Mouse (Mus musculus) fibroblast of lung, adult 2 months (primary cell): ENCODE results near the gene Nps.
"Not testable (repeated sequence)": the region's sequence is repeated elsewhere in the genome, so short reads cannot be mapped to it uniquely, and the experiment has no call there.

Source experiments
- DNase-seq: peaks from one replicate; pipeline ENCODE4 v3.0.0-alpha.2; 2011; ENCODE audit warnings: low read depth

The Nps gene

DNA sequence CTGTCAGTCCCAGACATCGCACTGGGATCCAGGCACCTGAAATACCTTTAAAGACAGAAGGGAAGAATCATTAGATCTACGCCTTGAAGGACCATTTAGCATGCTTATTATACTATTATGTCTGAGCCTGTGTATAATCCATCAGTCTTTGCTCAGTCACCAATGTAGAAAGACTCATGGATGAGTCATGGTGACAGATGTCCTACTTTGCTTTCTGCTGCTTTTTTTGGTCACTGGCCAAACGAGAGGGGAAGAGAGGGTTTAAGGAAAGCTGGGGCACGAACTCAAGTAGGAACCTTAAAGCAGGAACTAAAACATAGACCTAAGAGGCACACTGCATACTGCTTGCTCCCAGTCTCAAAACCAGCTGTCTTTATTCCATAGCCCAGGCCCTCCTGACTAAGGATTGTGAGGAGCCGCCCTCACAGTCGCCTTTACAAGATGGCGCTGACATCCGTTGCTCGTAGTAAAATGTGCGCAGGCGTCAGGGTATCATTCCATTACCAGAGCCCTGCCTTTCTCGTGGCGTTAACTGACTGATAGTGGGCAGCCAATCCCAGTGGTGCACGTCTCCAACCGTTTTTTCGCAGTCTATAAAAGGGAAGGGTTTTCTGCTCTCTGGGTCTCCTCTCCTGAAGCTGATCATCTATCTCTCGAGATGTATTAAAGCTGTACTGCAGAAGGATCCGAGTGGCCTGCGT, at the start of gene Nps:
TSS of gene Nps (plus strand) at position 651 of the 701 bp plus-strand sequence.
- DNase-seq, result not testable (repeated sequence)

DNA sequence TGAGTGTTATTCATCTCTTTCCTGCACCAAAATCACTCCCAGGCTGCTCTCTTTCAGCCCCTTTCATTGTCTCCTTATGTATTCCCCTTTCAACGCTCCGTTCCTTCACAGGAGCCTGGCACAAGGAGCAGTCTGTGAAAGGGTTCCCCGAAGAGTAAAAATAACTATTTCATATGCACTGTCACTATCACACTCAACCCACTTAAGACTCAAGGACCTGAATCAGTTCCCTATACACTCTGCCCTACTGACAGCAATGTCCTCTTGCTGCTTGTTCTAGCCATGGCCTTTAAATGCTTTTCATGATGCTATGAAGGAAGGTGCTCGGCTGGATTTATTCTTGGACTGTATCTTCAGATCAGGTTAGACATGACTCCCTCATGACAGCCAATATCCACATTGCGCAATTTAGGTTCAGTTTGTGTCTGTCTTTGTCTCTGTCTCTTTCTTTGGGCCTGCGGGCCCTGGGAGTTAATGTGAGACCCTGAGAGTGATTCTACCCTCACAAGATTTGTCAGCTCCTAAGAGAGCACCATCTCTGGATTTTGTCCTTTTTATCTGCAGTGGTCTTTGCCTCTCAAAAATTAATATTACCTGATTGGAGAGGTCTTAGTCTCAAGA, 49.4 kb upstream of the Nps start:
- no peak for DNase-seq

DNA sequence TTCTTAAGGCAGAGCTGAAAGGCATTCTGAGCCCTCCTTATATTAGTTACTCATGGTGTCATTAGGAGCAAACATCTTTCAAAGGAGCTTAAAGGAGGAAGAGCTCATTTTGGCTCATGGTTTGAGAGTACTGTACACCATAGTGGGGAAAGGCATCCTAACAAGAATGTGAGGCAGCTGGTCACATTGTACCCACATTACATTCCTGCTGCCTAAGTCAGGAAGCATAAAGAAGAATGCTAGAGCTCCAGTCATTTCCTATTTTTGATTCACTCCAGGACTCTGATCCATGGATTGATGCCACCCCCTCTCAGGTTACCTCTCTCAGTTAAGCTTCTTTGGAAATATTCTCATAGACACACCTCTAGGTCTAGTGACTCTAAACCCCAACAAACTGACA, 48.2 kb upstream of the Nps start:
- DNase-seq, result no peak

GRCm38 (mm10) chr7:135210831-135211230, 47.7 kb upstream of the Nps start:
- DNase-seq, result no peak

- peak; percentile 55 for DNase-seq
These were observed 46.0 kb upstream of the Nps start for GRCm38 (mm10) chr7:135212505-135212904.

DNA sequence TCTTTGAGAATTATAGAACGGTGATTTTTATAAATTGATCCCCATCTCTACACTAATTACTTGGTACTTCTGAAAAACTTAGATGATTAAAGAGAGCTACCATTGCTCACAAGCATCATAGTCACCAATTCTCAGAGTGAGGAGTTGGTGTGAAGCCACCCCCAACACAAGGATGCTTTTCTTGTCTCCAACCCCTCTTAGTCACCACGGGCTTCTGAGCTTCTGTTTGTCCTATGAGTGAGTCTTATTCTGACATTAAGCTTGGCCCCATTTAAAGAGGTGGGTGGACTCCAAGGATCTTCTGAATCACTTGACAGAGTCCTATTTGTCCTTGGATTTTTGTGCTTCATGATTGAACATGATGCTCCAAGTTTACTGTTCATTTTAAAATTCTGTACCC, 37.0 kb upstream of the Nps start:
- no peak for DNase-seq

- no peak for DNase-seq
These were observed 32.5 kb upstream of the Nps start for GRCm38 (mm10) chr7:135226021-135226420.

GRCm38 (mm10) chr7:135237152-135237551, 21.4 kb upstream of the Nps start:
- DNase-seq, result no peak

DNA sequence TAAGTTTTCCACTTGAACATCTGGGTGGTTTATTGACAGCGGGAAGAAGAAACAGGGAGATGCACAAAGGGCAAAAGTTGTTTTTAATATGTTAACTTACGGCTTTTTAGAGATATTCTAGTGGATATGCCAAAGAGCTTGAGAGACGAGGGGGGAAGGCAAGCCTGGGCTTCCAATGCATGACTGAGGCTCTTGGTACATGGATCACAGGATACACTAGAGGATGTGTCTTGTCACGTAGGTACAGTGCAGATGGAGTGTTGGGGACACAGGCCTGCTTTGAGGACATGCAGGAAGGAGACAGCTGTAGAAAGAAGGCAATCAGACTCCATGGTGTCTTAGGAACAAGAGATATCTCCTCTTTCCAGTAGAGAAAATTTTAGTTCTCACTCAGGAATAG, 19.1 kb upstream of the Nps start:
- DNase-seq, result no peak

DNA sequence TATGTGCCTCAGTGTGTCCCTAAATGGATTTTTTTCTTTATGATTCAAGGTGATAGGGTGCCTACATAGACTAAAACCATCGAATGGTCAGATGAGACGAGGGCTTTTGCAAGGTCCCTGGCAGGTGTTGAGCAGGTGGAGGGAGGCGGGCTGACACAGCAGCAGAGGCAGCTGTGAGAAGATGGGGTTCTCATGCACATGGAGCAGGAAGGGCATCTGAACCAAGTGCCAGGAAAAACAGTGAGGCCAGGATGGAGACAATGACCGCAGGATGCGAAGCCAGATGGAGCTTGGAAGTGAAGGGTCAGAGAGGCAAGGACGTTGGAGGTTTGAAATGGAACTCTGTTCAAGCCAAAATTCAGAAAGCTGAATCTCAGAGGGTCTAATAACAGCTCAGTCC, 18.5 kb upstream of the Nps start:
- no peak for DNase-seq

DNA sequence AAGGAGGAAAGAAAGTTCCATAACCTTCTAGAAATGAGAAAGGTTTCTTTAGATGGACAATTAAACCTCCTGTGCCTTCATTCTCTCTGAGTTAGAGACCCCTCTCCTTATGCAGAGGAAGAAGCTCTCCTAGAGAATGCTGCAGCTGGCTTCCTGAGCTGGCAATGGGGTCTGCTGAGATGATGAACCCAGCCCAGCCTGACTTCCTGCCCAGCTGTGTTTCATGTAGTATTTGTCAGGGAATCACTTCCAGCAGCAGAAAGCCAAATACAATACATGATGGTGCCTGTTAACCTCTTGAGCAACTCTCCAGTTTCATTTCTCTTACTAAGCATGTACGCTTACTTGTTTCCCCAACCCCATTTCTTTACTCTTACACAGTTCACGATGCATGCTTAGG, 17.9 kb upstream of the Nps start:
- DNase-seq, result no peak

GRCm38 (mm10) chr7:135244171-135244880, 14.2 kb upstream of the Nps start:
- DNase-seq, result no peak

DNA sequence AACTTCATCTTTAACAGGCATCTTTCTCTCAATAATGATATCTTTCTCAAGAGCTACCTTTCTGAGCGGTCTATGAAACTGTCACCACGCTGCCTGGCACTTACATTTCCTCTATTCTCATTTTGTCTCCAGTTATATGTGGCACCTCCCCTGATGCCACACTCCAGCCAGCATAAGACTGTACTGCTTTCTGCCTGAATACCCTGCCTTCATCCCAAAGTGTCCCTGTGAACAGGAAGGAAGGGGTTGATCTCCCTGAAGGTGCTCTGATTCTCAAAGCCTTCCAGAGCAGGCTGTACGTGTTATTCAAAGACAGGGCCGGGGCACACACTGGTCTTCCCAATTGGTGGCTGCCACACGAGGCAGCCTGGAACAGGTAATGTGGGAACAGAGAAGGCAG, 12.1 kb upstream of the Nps start:
- no peak for DNase-seq

- DNase-seq, result no peak
These were observed 5.3 kb upstream of the Nps start for GRCm38 (mm10) chr7:135253249-135253648.

DNA sequence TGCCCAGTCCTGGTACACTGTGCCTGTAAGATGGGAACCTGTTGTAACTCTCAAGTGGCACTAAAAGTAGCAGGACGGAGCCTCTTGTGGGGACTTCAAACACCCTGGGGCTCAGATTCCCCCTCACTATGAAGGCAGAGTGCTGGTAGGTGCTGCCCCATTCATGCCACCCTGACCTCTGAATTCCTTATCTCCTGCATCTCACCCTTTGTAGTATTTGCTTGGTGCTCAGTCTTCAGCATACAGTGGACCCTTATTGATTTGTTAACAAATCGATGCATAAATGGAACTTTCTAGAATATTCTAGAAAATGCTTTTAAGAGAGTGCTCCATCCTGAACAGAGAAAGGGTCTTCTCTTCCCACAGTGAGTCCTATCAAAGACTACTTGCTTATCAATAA, 4.1 kb upstream of the Nps start:
- DNase-seq, result no peak

- no peak for DNase-seq
These were observed 12.5 kb downstream of the Nps start for GRCm38 (mm10) chr7:135271011-135271410.

GRCm38 (mm10) chr7:135283212-135283611, 24.7 kb downstream of the Nps start:
- no peak for DNase-seq

- DNase-seq, result no peak
These were observed 31.5 kb downstream of the Nps start for GRCm38 (mm10) chr7:135289976-135290375.

DNA sequence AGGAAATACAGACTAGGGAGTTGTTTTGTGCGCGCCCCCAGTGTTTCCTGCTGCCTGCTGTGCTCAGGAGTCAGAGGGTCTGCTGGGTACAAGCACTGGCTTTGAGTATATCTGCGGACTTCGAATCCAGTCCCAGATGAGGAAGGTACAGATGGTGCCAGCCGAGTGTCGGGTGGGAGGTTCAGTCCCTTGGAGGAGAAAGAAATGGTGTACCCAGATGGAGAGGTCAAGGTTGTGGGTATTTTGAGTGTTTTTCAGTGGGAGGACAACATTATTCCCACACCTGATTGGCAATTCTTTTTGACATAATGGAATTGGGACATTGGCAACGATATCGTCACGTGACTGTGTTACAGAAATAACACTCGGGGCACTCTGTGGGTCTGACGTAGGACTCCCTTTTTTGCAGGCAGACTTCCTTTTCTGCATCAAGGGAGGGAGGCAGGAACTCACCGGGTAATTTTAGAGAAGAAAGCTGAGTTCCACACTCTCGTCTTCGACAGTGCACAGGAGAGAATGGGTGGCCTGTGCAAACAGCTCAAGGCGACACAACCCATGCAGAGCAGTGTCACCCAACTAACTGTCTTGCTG, 33.2 kb downstream of the Nps start:
- no peak for DNase-seq

GRCm38 (mm10) chr7:135294498-135294897, 36.0 kb downstream of the Nps start:
- no peak for DNase-seq

DNA sequence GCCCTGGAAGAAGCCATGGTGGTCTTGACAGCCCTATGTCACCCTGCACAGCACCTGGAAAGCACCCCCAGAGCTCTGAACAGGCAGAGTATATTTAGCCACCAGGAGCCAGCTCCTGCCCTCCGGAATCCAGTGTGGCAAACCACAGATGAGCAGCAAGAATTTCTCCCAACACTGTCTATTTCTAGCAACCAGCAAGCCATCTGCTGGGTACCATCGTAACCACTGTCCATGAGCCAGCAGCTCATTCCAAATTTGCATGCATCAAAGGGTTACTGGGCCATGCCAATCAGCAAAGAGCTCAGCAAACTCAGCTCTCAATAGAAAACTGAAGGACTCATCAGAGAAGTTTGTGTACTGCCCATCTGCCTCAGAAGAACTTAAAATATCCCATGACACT, 46.0 kb downstream of the Nps start:
- DNase-seq, result no peak
